Mouse (Mus musculus) heart, embryonic 10.5 days (tissue): ENCODE data around the gene Ak6. TPM values are rescaled to one million over a fixed set of nuclear protein-coding genes. Genes with fewer than 3 reads are reported as not detected.

ENCODE experiments used
- DNase-seq: peaks from one replicate; pipeline ENCODE4 v3.0.0-alpha.2; 2017; ENCODE audit warnings: low spot score
- H3K27ac ChIP-seq: fragments of 300-500 bp; sonication (generic); 2 replicates; pipeline ENCODE4 v1.5.1; 2016; ENCODE audit warnings: mild to moderate bottlenecking
- H3K27me3 ChIP-seq: fragments of 300-500 bp; sonication (generic); 2 replicates; pipeline ENCODE4 v1.6.1; 2016; ENCODE audit warnings: mild to moderate bottlenecking; ENCODE audit not compliant: poor library complexity, insufficient read depth, severe bottlenecking
- H3K36me3 ChIP-seq: fragments of 300-500 bp; sonication (generic); 2 replicates; pipeline ENCODE4 v1.6.1; 2016; ENCODE audit warnings: mild to moderate bottlenecking, moderate library complexity
- H3K4me1 ChIP-seq: fragments of 300-500 bp; sonication (generic); 2 replicates; pipeline ENCODE4 v1.6.1; 2016; ENCODE audit warnings: mild to moderate bottlenecking
- H3K4me3 ChIP-seq: fragments of 300-500 bp; sonication (generic); 2 replicates; pipeline ENCODE4 v1.5.1; 2016; ENCODE audit warnings: mild to moderate bottlenecking, moderate library complexity
- H3K9me3 ChIP-seq: fragments of 300-500 bp; sonication (generic); 2 replicates; pipeline ENCODE4 v1.6.1; 2016; ENCODE audit warnings: mild to moderate bottlenecking, moderate library complexity
- whole genome bisulfite sequencing: fragments of 180-500 bp; shearing (Covaris S2); methylation state at CpG from one replicate; pipeline ENCODE4 v1.1.7; 2016; 5-methylcytosine and 5-hydroxymethylcytosine counted together
- polyA plus RNA-seq: library from polyadenylated mRNA; unstranded; fragments of >200 nt; fragmentation: Nextera tagmentation; extraction: Ambion mirVana; gene quantifications from 2 replicates; pipeline ENCODE4 v1.2.1, GENCODE M21; 2016

Ak6 gene
- polyA plus RNA-seq, 1 experiment from 2014 or later: 304 TPM

DNA sequence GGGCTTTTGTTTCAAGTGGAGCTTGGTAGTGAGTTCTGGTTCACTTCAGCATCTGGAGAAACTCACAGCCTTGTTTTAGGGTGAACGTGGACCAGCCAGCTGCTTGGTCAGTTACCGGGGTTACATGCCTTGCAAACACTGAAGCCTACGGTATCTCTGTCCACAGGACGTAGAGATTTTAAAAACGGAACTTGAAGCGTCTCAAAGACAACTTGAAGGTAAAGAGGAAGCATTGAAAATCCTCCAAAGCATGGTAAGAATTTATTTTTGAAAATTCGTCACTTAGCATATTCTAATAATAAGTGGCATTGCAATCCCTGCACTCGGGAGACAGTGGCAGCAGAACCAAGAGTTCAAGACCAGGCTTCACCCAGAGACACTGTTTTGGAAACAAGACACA is 30.8 kb downstream of the Ak6 start:
- Histone ChIP-seq H3K27me3 (no peaks in the 10 kb centered on the region), H3K36me3 (no peaks in the 10 kb centered on the region), H3K9me3 (no peaks in the 10 kb centered on the region), H3K4me3 (no peak overlapping the region), H3K27ac (no peak overlapping the region), H3K4me1 (no peaks in the 10 kb centered on the region)
- 82% methylated on average over 8 of the region's 8 CpGs for WGBS
- no peak for DNase-seq

DNA sequence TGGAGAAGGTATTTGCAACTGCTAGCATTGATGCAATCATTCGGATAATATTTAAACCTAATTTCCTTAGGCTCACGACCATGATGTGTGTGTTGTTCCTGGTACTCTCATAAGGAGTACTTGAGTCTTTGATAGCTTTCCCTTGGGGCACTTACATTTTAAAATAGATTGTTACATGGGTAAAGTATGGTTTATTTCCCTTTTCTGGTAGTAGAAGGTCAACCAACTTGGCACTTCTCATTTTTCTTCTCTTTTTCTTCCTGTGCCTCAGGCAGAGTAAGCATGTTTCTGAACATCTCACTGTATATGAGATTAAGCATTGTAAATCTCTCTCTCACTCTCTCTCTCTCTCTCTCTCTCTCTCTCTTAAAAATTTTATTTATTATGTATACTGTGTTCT is 32.1 kb downstream of the Ak6 start:
- no peaks in the 10 kb centered on the region for H3K27me3 ChIP-seq
- no peak for DNase-seq
- no peaks in the 10 kb centered on the region for H3K4me1 ChIP-seq
- no peaks in the 10 kb centered on the region for H3K9me3 ChIP-seq
- 81% methylated on average over 2 of the region's 2 CpGs for WGBS
- H3K27ac ChIP-seq: no peak overlapping the region
- no peak overlapping the region for H3K4me3 ChIP-seq
- H3K36me3 ChIP-seq: no peaks in the 10 kb centered on the region

DNA sequence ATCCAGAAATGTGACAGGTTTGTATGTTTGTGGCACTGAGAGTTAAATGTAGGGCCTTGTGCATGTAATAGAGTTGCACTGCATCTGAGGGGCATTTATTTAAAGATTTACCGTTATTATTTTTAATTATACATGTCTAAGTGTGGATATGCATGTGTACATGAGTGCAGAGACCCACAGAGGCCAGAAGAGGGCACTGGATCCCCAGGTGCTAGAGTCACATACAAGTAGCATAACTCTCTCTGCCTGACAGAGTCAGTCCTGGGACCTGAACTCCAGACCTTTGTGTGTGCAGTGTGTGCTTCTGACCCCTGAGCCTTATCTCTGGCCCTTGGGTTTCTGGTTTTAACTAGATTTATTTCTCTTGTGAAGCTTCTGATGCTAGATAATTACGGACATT is 33.6 kb downstream of the Ak6 start:
- no peak overlapping the region for H3K27ac ChIP-seq
- H3K27me3 ChIP-seq: no peaks in the 10 kb centered on the region
- WGBS: 62% methylated on average over 2 of the region's 2 CpGs
- no peaks in the 10 kb centered on the region for H3K4me1 ChIP-seq
- no peak for DNase-seq
- no peaks in the 10 kb centered on the region for H3K9me3 ChIP-seq
- H3K36me3 ChIP-seq: no peaks in the 10 kb centered on the region
- no peak overlapping the region for H3K4me3 ChIP-seq

DNA sequence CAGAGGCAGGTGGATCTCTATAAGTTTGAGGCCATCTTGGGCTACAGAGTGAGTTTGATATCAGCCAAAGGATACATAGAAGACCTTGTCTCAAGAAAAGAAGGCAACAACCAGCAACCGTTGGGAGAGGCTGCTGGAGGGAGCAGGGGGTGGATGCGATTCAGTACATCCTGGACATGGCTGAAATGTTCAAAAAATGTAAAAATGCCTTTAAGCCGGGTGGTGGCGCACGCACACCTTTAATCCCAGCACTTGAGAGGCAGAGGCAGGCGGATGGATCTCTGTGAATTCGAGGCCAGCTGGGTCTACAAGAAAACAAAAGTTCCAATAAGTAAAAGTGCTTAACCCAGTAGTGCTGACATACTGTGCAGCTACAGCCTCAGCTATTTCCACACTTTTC is 36.7 kb downstream of the Ak6 start:
- H3K4me3 ChIP-seq: no peak overlapping the region
- 0 out of 2 replicates have a peak, but pooled peaks cover 4% of the 10 kb centered on the region for H3K36me3 ChIP-seq
- WGBS: 49% methylated on average over 7 of the region's 7 CpGs
- no peak for DNase-seq
- no peaks in the 10 kb centered on the region for H3K9me3 ChIP-seq
- H3K4me1 ChIP-seq: no peaks in the 10 kb centered on the region
- H3K27ac ChIP-seq: no peak overlapping the region
- H3K27me3 ChIP-seq: no peaks in the 10 kb centered on the region

DNA sequence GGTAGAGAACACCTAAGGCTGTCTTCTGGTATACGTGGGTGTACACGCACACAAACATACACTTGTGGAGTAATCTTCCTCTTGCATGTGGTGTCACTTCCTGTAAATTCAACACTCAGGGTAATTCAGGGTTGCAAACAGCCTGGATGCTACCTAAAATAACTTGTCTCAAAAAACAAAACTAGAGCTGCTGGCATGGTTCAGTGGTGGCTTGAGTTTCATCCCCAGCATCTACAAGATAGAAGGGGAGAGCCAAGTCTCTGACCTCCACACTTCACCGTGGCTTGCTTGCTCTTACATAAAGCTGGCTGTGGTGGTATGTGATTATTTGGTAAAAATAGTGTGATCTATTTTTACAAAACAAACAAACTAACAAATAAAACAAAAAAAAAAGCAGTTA is 46.8 kb downstream of the Ak6 start:
- peaks cover 65% of the 10 kb centered on the region for H3K36me3 ChIP-seq
- H3K4me1 ChIP-seq: no peaks in the 10 kb centered on the region
- 95% methylated on average over 3 of the region's 3 CpGs for WGBS
- DNase-seq: no peak
- H3K27me3 ChIP-seq: no peaks in the 10 kb centered on the region
- no peaks in the 10 kb centered on the region for H3K9me3 ChIP-seq
- no peak overlapping the region for H3K27ac ChIP-seq
- no peak overlapping the region for H3K4me3 ChIP-seq

DNA sequence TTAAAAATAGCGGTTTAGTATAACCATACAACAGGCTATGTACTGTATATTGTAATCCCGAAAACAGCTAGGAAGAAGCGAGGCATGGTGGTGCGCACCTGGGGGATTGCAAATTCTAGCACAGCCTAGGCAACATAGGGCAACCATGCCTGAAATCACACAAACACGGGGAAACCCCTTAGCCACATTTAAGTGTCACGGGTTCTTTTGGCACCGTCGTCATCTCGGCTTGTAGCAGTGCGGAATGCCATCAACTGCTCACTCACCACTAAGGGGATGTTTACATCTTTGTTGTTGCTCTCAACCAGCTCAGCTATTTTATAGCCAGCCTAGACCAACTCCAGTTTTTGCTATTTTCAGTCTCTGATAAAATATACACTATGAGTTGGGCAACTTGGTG is 48.1 kb downstream of the Ak6 start:
- Histone ChIP-seq H3K27ac (no peak overlapping the region), H3K4me3 (no peak overlapping the region), H3K9me3 (no peaks in the 10 kb centered on the region), H3K27me3 (no peaks in the 10 kb centered on the region), H3K36me3 (peaks cover 78% of the 10 kb centered on the region), H3K4me1 (no peaks in the 10 kb centered on the region)
- 95% methylated on average over 10 of the region's 10 CpGs for whole genome bisulfite sequencing
- DNase-seq: no peak

DNA sequence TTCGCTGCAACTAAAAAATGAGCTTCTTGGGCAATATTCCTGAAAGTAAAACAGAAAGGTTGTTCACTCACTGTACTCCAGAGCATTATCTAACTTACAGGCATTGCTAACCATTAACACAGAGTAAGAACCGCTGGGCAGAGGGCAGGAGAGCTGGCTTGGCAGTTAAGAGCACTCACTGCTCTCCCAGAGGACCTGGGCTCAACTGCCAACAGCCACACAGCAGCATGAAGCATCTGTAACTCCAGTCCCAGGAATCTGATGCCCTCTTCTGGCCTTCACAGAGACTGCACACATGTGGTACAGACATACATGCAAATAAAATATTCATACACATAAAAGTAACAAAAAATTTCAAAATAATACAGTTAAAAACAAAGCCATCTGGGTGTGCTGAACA is 52.7 kb downstream of the Ak6 start:
- Histone ChIP-seq H3K4me3 (no peak overlapping the region), H3K9me3 (no peaks in the 10 kb centered on the region), H3K27ac (no peak overlapping the region), H3K36me3 (peaks cover 95% of the 10 kb centered on the region), H3K27me3 (no peaks in the 10 kb centered on the region), H3K4me1 (no peaks in the 10 kb centered on the region)
- no peak for DNase-seq
- 97% methylated on average over 2 of the region's 2 CpGs for WGBS

DNA sequence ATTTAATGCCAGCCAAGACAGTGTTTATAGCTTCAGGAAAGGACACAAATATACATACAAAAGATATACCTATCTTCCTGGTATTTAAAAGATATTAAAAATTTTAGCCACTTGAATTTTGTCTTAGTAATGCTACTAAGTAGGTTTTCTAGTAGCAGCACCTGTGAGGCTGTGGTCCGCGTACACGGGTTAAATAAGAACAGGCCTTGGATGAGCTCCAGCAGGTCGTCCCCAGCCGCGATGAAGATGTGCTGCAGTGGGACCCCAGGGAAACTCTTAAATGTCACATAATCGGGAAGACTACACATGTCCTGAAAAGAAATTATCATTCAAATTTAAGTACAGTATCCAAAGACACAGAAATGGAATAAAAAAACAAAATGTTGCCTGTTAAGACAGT is 55.4 kb downstream of the Ak6 start:
- H3K27ac ChIP-seq: no peak overlapping the region
- no peaks in the 10 kb centered on the region for H3K27me3 ChIP-seq
- WGBS: 94% methylated on average over 7 of the region's 7 CpGs
- DNase-seq: no peak
- no peak overlapping the region for H3K4me3 ChIP-seq
- peaks cover 96% of the 10 kb centered on the region for H3K36me3 ChIP-seq
- H3K9me3 ChIP-seq: no peaks in the 10 kb centered on the region
- no peaks in the 10 kb centered on the region for H3K4me1 ChIP-seq

DNA sequence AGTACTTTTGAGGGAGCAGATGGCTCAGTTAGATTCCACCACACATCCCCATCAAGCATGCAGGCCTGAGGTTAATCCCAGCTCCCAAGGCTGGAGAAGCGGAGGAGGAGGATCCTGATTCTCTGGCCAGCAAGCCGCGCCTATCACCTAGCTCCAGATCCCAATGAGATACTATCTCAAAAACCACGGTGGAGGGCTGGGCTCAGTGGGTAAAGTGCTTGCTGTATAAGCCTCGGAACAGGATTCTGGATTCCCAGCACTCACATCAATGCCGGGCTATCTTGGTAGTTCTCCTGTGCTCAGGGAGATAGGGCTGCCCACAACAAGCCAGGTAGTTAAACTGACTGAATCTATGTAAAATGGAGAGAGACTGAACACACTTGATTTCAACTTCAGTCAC is 64.7 kb downstream of the Ak6 start:
- Histone ChIP-seq H3K27ac (no peak overlapping the region), H3K36me3 (peaks cover 93% of the 10 kb centered on the region), H3K27me3 (no peaks in the 10 kb centered on the region), H3K4me3 (no peak overlapping the region), H3K4me1 (no peaks in the 10 kb centered on the region), H3K9me3 (no peaks in the 10 kb centered on the region)
- no peak for DNase-seq
- WGBS: 79% methylated on average over 6 of the region's 6 CpGs

Other genes with a start within 250 kb of the Ak6 start
- gene Naip1, start 198.1 kb upstream of the Ak6 start, polyA plus RNA-seq: not detected in 2 replicates
- gene Gtf2h2, start 158.4 kb upstream of the Ak6 start, polyA plus RNA-seq: 58.9 and 73.5 TPM in 2 replicates
- 1.7 and 4.8 TPM in 2 replicates for gene Ocln, start 98.3 kb upstream of the Ak6 start, polyA plus RNA-seq
- 3.7 and 5.3 TPM in 2 replicates for gene Marveld2, start 34.0 kb upstream of the Ak6 start, polyA plus RNA-seq
- 24.1 and 25.6 TPM in 2 replicates for gene Rad17, start 72 bp downstream of the Ak6 start, polyA plus RNA-seq
- 12.4 and 12.8 TPM in 2 replicates for gene Taf9, start 600 bp downstream of the Ak6 start, polyA plus RNA-seq
- 4.2 and 5.8 TPM in 2 replicates for gene Ccdc125, start 18.7 kb downstream of the Ak6 start, polyA plus RNA-seq
- gene Cdk7, start 80.0 kb downstream of the Ak6 start, polyA plus RNA-seq: 86.2 and 106 TPM in 2 replicates
- gene Mrps36, start 93.7 kb downstream of the Ak6 start, polyA plus RNA-seq: 202 and 238 TPM in 2 replicates
- 28.9 and 38.1 TPM in 2 replicates for gene Cenph, start 124.9 kb downstream of the Ak6 start, polyA plus RNA-seq
- 295 and 306 TPM in 2 replicates for gene Ccnb1, start 135.6 kb downstream of the Ak6 start, polyA plus RNA-seq
- 39.0 and 45.6 TPM in 2 replicates for gene Slc30a5, start 182.4 kb downstream of the Ak6 start, polyA plus RNA-seq